Mouse (Mus musculus) forebrain, postnatal 0 days (tissue): ENCODE results near the gene Ppp4r3a. TPM values are rescaled to one million over a fixed set of nuclear protein-coding genes. Genes with fewer than 3 reads are reported as not detected.

Experiments used
- ATAC-seq: fragments of 200-750 bp; cut with Nextera tagmentation; 2 replicates; pipeline ENCODE4 v1.8.0; 2017; ENCODE audit warnings: mild to moderate bottlenecking, moderate library complexity
- DNase-seq: peaks from one replicate; pipeline ENCODE4 v3.0.0-alpha.2; 2015
- H3K27ac ChIP-seq: fragments of 300-500 bp; sonication (generic); 2 replicates; pipeline ENCODE4 v1.5.1; 2014; ENCODE audit warnings: low read depth, mild to moderate bottlenecking, antibody characterized with exemption, low read length, moderate library complexity, mixed read lengths
- H3K27me3 ChIP-seq: fragments of 300-500 bp; sonication (generic); 2 replicates; pipeline ENCODE4 v1.6.1; 2014; ENCODE audit warnings: mild to moderate bottlenecking, low read length, mixed read lengths; ENCODE audit not compliant: insufficient read depth
- H3K36me3 ChIP-seq: fragments of 300-500 bp; sonication (generic); 2 replicates; pipeline ENCODE4 v1.6.1; 2014; ENCODE audit warnings: mild to moderate bottlenecking, moderate library complexity; ENCODE audit not compliant: insufficient read depth
- H3K4me1 ChIP-seq: fragments of 300-500 bp; sonication (generic); 2 replicates; pipeline ENCODE4 v1.6.1; 2014; ENCODE audit warnings: antibody characterized with exemption; ENCODE audit not compliant: insufficient read depth
- H3K4me2 ChIP-seq: fragments of 300-500 bp; sonication (generic); 2 replicates; pipeline ENCODE4 v1.6.1; 2014; ENCODE audit warnings: low read depth, mild to moderate bottlenecking, moderate library complexity
- H3K4me3 ChIP-seq: fragments of 300-500 bp; sonication (generic); 2 replicates; pipeline ENCODE4 v1.5.1; 2014; ENCODE audit warnings: low read depth, low read length, mixed read lengths
- H3K9ac ChIP-seq: fragments of 300-500 bp; sonication (generic); 2 replicates; pipeline ENCODE4 v1.6.1; 2014; ENCODE audit warnings: mild to moderate bottlenecking
- H3K9me3 ChIP-seq: fragments of 300-500 bp; sonication (generic); 2 replicates; pipeline ENCODE4 v1.6.1; 2016; ENCODE audit warnings: low read length
- CTCF ChIP-seq: sonication (generic); IDR thresholded peaks from 2 replicates; pipeline ENCODE4 v1.5.1; 2016; ENCODE audit warnings: antibody characterized with exemption, control low read depth, low read depth
- WGBS: fragments of 180-500 bp; shearing (Covaris S2); extraction: QIAGEN DNeasy Blood & Tissue Kit; methylation state at CpG from one replicate; pipeline ENCODE4 v1.1.7; 2014; 5-methylcytosine and 5-hydroxymethylcytosine counted together
- microRNA counts: library from miRNA; unstranded; fragments of <30 nt; microRNA quantifications from one replicate; lab custom pipeline; 2015
- microRNA-seq, 2 experiments: library from miRNA; unstranded; fragments of <30 nt; microRNA quantifications; one replicate each; pipeline ENCODE4; 2016
- polyA plus RNA-seq: library from polyadenylated mRNA; unstranded; fragments of >200 nt; fragmentation: Nextera tagmentation; extraction: Ambion mirVana; gene quantifications from 2 replicates; pipeline ENCODE4 v1.2.1, GENCODE M21; 2015
- total RNA-seq: library from RNA; depleted of rRNA; stranded (reverse); fragments of >200 nt; gene quantifications from 2 replicates; pipeline ENCODE4 v1.2.3, GENCODE M21; 2014; rRNA removed

Gene Ppp4r3a
- total and polyA plus RNA-seq, 2 experiments from 2014 or later = 14.9 to 49.1 TPM

- H3K4me1 ChIP-seq = peaks cover 29% of the 10 kb centered on the region
- H3K9ac ChIP-seq = no peak overlapping the region
- DNase-seq = no peak
- no peak overlapping the region for H3K27ac ChIP-seq
- no peaks in the 10 kb centered on the region for H3K36me3 ChIP-seq
- WGBS = 81% methylated on average over 3 of the region's 3 CpGs
- H3K4me3 ChIP-seq = no peak overlapping the region
- TF ChIP-seq CTCF = no peak
- H3K4me2 ChIP-seq = no peak overlapping the region
- ATAC-seq = no peak
- no peaks in the 10 kb centered on the region for H3K9me3 ChIP-seq
- H3K27me3 ChIP-seq = no peaks in the 10 kb centered on the region
These were observed 92.4 kb downstream of the Ppp4r3a start for GRCm38 (mm10) chr12:100991119-100991518.

- H3K4me1 ChIP-seq = peaks cover 28% of the 10 kb centered on the region
- no peak overlapping the region for H3K4me2 ChIP-seq
- H3K9me3 ChIP-seq = no peaks in the 10 kb centered on the region
- H3K27me3 ChIP-seq = no peaks in the 10 kb centered on the region
- ATAC-seq (peak; percentile 12; the same call in 1 of the 2 replicates), DNase-seq (peak; percentile 36)
- TF ChIP-seq CTCF = no peak
- no peak overlapping the region for H3K9ac ChIP-seq
- peak overlapping the region; percentile 89 for H3K27ac ChIP-seq
- H3K36me3 ChIP-seq = no peaks in the 10 kb centered on the region
- WGBS = 12% methylated on average over 12 of the region's 12 CpGs
- H3K4me3 ChIP-seq = no peak overlapping the region
These were observed 93.2 kb downstream of the Ppp4r3a start for GRCm38 (mm10) chr12:100990291-100990690.

GRCm38 (mm10) chr12:100989780-100990288, 93.7 kb downstream of the Ppp4r3a start:
- Histone ChIP-seq H3K36me3 (no peaks in the 10 kb centered on the region), H3K9me3 (no peaks in the 10 kb centered on the region), H3K27ac (peak overlapping the region; percentile 89), H3K4me2 (no peak overlapping the region), H3K4me1 (peaks cover 28% of the 10 kb centered on the region), H3K9ac (no peak overlapping the region), H3K27me3 (no peaks in the 10 kb centered on the region), H3K4me3 (no peak overlapping the region)
- no peak for TF ChIP-seq CTCF
- DNase-seq (no peak), ATAC-seq (no peak)
- 44% methylated on average over 4 of the region's 4 CpGs for WGBS

MicroRNA genes within 50 kb of the gene (microRNA counts, 519-probe panel; counts per million panel counts)
- not detected for microRNA mmu-miR-1190 (lab: Ali Mortazavi, UCI)

Small RNA genes within 50 kb of the gene (microRNA-seq; reads per million reads assigned to microRNA genes)
- 0 reads per million in 2 experiments for gene Mir1190

Other genes with a start within 250 kb of the Ppp4r3a start
- 4.9 and 7.0 TPM in 2 replicates for gene Gpr68, start 175.5 kb downstream of the Ppp4r3a start, total RNA-seq
- 1.8 and 3.7 TPM in 2 replicates for gene Gpr68, start 175.5 kb downstream of the Ppp4r3a start, polyA plus RNA-seq
- gene Ccdc88c, start 54.6 kb downstream of the Ppp4r3a start, total RNA-seq = 31.3 and 31.5 TPM in 2 replicates
- 12.4 and 14.6 TPM in 2 replicates for gene Ccdc88c, start 54.6 kb downstream of the Ppp4r3a start, polyA plus RNA-seq